Mouse (Mus musculus): Measurements from ENCODE around the gene Thap7.

DNA sequence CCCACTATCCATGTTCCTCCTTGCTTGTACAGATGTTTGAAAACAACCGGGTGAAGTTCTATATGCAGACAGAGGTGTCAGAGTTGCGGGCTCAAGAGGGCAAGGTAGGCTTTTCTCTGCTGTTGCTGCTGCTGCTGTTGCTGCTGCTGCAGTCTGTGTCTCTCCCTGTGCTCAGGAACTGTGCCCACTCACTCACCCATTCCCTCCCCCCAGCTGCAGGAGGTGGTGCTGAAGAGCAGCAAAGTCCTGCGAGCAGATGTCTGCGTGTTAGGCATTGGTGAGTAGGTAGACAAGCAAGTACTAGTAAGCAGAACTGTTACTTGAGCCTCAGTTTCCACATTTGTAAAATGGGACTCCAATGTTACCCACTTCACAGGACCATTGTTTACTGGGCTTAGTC lies 28.3 kb downstream of the Thap7 start:
- no peak for TF ChIP-seq CTCF (IDR thresholded peaks at IDR 0.05; ENCODE audit: low read depth)
- TF ChIP-seq EP300 (IDR thresholded peaks at IDR 0.05; ENCODE audit: low read depth), result no peak
